Mouse (Mus musculus) heart, adult 9 months (tissue): Measurements from ENCODE around the gene Chst11.
A peak's percentile ranks its signal among the peaks of the same experiment; 100 is the strongest.

ENCODE experiments used
- DNase-seq, 2 experiments: peaks; one replicate each; pipeline ENCODE4 v3.0.0; 2022; ENCODE audit warnings: low spot score in 2 of 2

Chst11 gene

DNA sequence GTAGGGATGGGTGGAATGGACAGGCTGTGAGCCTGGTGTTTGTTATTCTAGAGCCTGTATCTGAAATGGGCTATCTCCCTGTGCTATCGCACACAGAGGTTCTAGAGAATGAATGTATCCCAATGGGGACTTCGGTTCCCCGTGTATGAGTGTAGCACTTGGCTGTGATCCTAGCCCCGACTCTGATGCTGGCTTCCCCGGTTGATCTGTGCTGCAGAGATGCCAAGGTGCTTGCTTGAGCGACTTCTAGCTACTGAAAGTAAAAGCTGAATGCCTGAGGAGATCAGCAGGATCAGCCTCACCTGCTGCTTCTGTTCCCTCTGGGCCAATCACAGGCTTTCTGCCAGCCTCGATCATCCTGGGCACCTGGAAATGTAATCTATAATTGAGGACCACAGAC is 91.5 kb downstream of the Chst11 start:
- no peak for DNase-seq

- DNase-seq = no peak
Observed at GRCm38 (mm10) chr10:83078723-83079122, 93.4 kb downstream of the Chst11 start.

DNA sequence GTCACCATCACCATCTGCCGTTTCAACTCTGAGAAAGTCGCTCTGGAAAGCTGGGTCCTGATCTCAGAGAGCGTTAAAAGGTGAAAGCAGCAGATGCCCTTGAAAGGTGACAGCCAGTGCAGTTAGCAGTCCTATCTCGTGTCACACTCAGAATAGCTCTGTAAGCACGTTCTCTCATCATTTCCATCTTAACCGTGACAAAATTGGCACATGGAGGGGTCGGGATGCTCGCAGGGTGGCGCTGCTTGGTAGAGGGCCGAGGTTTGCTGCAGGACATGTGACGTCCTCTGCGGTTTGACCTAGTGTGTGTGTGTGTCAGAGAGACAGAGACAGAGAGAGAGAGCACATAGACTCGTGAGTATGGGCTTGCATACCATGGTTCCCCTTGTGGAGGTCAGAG is 94.5 kb downstream of the Chst11 start:
- DNase-seq = no peak

- peak in 1 of 2 experiments; percentile 31 for DNase-seq
Observed at GRCm38 (mm10) chr10:83080275-83080741, 95.0 kb downstream of the Chst11 start.

GRCm38 (mm10) chr10:83080930-83081329 is 95.6 kb downstream of the Chst11 start:
- no peak for DNase-seq

DNA sequence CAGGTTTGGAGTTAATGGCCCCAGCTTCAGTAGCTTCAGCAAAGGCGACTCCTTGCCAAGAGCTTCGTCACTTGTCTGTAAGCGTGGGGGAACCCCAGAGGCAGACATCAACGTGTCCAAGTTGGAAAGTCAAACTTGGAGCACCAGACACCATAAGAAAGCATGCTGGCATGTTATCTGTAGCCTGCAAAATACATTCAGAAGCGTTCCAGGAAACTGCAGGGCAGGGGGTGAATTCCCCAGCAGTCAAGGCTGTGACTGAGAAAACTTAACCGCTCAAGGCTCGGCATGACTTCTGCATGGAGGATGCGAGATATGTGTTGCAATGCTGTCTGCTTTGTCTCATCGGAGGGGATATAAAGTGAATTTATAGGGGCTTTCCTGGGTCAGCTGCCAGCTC is 98.6 kb downstream of the Chst11 start:
- peak; percentile 40 for DNase-seq

- no peak for DNase-seq
Observed at GRCm38 (mm10) chr10:83088318-83088717, 103.0 kb downstream of the Chst11 start.

DNA sequence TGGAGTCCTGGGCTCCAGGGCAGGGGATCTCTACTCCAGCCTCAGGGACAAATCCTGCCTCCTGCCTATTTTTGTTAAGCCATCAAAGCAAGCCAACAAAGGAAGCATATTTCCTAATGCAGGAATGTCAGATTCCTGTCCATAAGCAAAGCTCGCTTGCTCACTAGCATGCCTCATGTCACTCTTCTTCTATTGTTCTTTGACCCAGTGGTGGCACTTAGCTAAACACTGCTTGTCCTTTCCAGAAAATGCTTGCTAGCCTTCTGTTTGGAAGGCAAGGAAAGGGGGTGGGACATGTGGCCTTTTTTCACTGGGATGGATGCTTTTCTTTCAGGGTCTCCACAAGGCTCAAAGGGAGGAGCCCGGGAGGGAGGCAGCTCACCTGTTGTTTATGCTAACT is 103.5 kb downstream of the Chst11 start:
- no peak for DNase-seq

- no peak for DNase-seq
Observed at GRCm38 (mm10) chr10:83090185-83090584, 104.9 kb downstream of the Chst11 start.

DNA sequence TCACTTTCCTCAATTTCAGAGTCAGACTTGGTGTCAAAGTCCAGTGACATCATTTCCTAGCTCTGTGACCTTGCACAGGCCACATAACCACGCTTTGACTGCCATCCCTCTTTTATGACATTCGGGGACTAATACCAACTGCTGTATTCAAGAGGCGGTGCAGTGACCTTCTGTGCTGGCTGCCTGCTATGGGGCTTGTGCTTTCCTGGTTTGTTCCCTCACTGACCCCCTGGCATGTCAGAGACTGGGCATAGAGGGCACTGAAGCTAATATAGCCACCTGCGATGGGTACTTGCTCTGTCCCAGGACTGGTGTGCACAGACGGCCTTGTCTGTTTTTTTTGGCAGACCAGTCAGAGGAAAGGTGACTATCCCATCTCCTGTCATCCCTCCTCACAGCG is 108.4 kb downstream of the Chst11 start:
- no peak for DNase-seq

GRCm38 (mm10) chr10:83094248-83094647 is 109.0 kb downstream of the Chst11 start:
- DNase-seq = no peak

DNA sequence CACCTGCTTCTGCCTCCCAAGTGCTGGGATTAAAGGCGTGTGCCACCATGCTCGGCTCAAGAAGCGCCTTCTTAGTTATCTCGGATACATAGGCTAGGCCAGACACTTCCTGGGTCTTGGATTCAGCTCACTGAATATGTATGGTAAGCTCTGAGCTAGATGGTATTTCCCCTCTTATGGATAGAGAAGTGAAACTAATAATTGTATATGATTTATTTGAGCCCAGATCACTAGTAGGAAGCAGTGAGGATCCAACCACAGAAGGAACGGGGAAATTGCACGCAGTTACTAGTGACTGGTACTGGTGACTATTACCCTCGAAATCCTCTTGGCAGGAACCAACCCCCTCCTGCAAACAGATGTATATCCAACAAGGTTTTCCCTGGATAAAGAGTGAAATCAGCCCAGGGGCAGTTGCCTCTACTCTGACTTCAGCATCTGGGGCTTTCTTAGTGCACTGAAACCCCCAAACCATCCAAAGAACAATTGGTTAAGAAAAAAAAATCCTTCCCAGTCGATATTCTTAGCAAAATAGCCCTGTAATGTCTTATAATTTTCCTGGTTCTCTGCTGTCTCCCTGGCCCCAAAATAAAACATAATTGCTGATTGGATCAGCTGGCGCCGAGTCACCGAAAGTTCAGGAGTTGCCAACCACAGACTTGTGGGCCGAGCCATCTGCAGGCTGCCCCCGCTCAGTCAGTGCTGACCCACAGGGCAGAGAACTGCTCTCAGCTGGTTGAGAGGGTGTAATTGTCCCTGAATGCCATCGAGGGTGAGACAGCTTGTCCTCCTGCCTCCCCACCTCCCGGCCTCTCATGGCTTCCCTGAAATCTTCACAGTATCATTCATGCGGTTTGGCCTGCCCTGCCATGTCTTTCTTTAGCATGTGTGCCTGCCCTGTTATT is 109.8 kb downstream of the Chst11 start:
- peak in 1 of 2 experiments; percentile 33 for DNase-seq

- DNase-seq = no peak
Observed at GRCm38 (mm10) chr10:83096257-83096656, 111.0 kb downstream of the Chst11 start.

DNA sequence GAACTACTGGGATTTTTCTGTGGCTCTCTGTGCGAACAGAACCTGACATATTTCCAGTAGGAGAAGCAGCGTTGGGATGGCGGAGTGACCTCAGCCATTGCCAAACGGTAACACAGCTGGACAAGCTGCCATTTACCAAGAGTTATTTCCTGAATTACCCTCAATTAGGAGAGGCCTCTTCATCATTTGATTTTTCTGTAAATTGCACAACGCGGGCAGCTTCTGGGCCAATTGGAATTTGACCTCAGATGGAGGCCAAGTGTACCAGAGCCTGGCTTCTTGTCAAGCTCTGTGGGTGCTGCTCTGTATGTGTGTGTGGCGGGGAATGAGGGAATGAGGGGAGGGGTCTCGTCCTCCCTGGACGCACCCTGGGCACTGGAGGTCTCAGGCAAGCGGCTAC is 113.6 kb downstream of the Chst11 start:
- no peak for DNase-seq

DNA sequence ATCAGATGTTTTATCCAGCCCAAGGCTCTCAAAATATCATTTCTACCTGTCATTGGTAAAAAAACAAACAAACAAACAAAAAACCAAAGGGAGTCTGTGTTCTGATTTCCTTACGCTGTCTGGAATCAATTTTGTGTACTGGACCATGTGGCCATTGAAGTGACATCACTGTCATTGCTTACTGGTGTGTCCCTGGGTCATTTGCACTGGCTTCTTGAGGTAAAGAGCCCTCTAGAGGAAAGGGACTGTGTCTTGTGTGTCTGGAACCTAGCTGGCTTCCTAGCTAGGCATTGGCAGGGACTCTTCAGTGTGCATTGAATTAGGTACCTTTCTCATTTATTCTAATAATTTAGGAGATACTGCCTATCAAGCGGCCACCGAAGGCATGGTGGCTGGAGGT is 114.4 kb downstream of the Chst11 start:
- no peak for DNase-seq

GRCm38 (mm10) chr10:83100890-83101289 is 115.6 kb downstream of the Chst11 start:
- DNase-seq = peak in 1 of 2 experiments; percentile 28

GRCm38 (mm10) chr10:83101421-83102207 is 116.3 kb downstream of the Chst11 start:
- DNase-seq = peak in 1 of 2 experiments; percentile 28

DNA sequence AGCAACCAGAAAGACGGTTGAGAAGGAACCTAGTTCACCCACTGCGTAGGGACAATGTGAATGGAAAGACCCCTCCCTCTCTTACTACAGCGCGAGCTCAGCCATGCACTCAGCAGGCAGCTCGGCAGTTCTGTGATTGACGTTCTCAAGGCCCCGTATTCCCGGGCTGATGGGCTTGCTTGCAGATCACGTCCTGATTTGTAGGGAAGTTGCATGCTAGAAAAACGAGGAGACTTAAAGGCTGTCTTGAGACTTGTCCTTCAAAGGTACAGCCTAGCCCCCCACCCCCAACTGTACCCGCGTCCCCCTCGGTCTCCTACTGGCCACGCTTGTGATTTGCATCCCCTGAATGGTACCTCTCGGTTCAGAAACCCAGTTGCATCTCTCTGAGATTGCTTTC is 117.4 kb downstream of the Chst11 start:
- DNase-seq = no peak

- no peak for DNase-seq
Observed at GRCm38 (mm10) chr10:83104221-83104620, 118.9 kb downstream of the Chst11 start.

DNA sequence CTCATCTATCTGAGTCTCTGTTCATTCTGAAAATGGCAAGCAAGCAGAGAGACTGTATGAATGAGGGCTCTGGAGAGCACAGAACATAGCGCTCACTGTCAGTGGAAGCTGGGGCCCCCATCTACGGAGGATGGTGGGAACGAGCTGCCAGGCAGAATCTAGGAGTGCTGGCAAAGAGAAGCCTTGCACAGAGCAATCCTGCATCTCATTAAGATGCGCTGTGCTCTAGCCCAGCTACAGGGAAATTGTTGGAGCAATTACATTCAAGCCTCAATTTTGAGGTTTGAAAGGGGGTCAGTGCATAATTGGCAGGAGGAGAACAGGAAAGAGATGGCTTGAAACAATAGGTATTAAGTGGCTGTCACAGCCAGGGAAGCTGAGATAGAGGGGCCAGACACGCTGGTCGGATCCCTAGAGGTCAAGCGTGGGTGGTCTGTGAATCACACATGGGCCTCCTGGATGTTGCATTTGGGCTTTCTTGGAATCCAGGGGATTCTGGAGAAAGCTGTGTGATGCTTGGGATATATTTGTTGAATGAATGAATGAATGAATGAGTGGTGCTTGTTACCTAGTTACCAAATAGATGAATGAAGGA is 121.0 kb downstream of the Chst11 start:
- no peak for DNase-seq

GRCm38 (mm10) chr10:83107385-83107784 is 122.1 kb downstream of the Chst11 start:
- no peak for DNase-seq
